Mouse (Mus musculus) spleen, adult 2 months (tissue): ENCODE measurements around the gene Cfap299.

Source experiments
- CTCF ChIP-seq: fragments of 200-500 bp; IDR thresholded peaks from 2 replicates; pipeline ENCODE4 v1.5.1; 2011; ENCODE audit warnings: mild to moderate bottlenecking, inconsistent platforms; ENCODE audit not compliant: insufficient read depth, insufficient read length, insufficient replicate concordance; ENCODE audit errors: extremely low read depth
- POLR2A ChIP-seq: fragments of 200-500 bp; IDR thresholded peaks from 2 replicates; pipeline ENCODE4 v1.6.1; 2011; ENCODE audit warnings: low read depth, low read length, inconsistent platforms

- no peak for TF ChIP-seq POLR2A
- TF ChIP-seq CTCF, result no peak
Measured at GRCm38 (mm10) chr5:98807953-98808352, 478.8 kb downstream of the Cfap299 start.
